Mouse (Mus musculus) limb, embryonic 15.5 days (tissue): Measurements from ENCODE around the gene Ppp1r36. TPM values are rescaled to one million over a fixed set of nuclear protein-coding genes. Genes with fewer than 3 reads are reported as not detected.

Experiments
- ATAC-seq: fragments of 200-750 bp; cut with Nextera tagmentation; 2 replicates; pipeline ENCODE4 v1.8.0; 2017; ENCODE audit warnings: low read depth, moderate TSS enrichment; ENCODE audit not compliant: insufficient number of reproducible peaks, low FRiP score, low TSS enrichment
- H3K27ac ChIP-seq: fragments of 300-500 bp; sonication (generic); 2 replicates; pipeline ENCODE4 v1.5.1; 2015; ENCODE audit warnings: moderate library complexity, mild to moderate bottlenecking, inconsistent platforms
- H3K27me3 ChIP-seq: fragments of 300-500 bp; sonication (generic); 2 replicates; pipeline ENCODE4 v1.6.1; 2015; ENCODE audit warnings: inconsistent platforms
- H3K36me3 ChIP-seq: fragments of 300-500 bp; sonication (generic); 2 replicates; pipeline ENCODE4 v1.6.1; 2015; ENCODE audit warnings: inconsistent platforms
- H3K4me1 ChIP-seq: fragments of 300-500 bp; sonication (generic); 2 replicates; pipeline ENCODE4 v1.6.1; 2015; ENCODE audit warnings: inconsistent platforms
- H3K4me2 ChIP-seq: fragments of 300-500 bp; sonication (generic); 2 replicates; pipeline ENCODE4 v1.6.1; 2015; ENCODE audit warnings: mild to moderate bottlenecking, inconsistent platforms
- H3K4me3 ChIP-seq: fragments of 300-500 bp; sonication (generic); 2 replicates; pipeline ENCODE4 v1.5.1; 2015; ENCODE audit warnings: mild to moderate bottlenecking, inconsistent platforms
- H3K9ac ChIP-seq: fragments of 300-500 bp; sonication (generic); 2 replicates; pipeline ENCODE4 v1.6.1; 2015; ENCODE audit warnings: inconsistent platforms
- H3K9me3 ChIP-seq: fragments of 300-500 bp; sonication (generic); 2 replicates; pipeline ENCODE4 v1.6.1; 2016; ENCODE audit warnings: inconsistent platforms
- WGBS: fragments of 180-500 bp; shearing (Covaris S2); methylation state at CpG from one replicate; pipeline ENCODE4 v1.1.7; 2015; 5-methylcytosine and 5-hydroxymethylcytosine counted together
- polyA plus RNA-seq: library from polyadenylated mRNA; unstranded; fragments of >200 nt; fragmentation: Nextera tagmentation; extraction: Ambion mirVana; gene quantifications from 2 replicates; pipeline ENCODE4 v1.2.1, GENCODE M21; 2015

Gene Ppp1r36
- polyA plus RNA-seq = 3.4 and 4.0 TPM in 2 replicates

DNA sequence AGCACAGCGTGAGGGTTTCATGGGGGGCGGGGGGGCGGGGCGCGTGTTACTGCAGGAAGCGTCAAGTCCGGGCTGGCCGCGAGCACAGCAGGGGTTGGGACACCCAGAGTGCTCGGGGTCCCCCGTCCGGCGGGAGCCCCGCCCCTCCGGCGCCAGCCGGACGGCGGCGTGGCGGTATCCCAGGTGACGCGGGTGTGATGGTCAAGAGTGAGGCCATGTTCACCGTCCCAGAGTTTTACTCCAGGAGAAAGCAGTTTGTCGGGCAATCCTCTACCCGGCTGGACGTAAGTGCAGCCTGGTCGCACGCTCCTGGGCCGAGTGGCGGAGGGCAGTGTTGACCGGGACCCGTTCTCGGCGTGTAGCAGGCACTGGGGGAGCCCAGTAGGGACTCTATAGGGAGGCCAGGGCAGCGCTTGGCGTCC lies at the start of gene Ppp1r36:
TSS of gene Ppp1r36 (plus strand) at position 106 of the 422 bp plus-strand sequence.
- ATAC-seq = 0 out of 2 replicates have a peak, but pooled peaks have one; percentile 61
- WGBS = 1% methylated on average over 37 of the region's 37 CpGs
- Histone ChIP-seq H3K4me1 (peaks cover 6% of the 10 kb centered on the region; the same call in 1 of the 2 replicates), H3K4me2 (peak within 1 kb of the TSS; percentile 86), H3K9ac (peak within 1 kb of the TSS; percentile 21; the same call in 1 of the 2 replicates), H3K36me3 (no peaks in the 10 kb centered on the region), H3K27me3 (no peaks in the 10 kb centered on the region), H3K4me3 (peak within 1 kb of the TSS; percentile 45), H3K9me3 (no peaks in the 10 kb centered on the region), H3K27ac (0 out of 2 replicates have a peak within 1 kb of the TSS, but pooled peaks have one; percentile 8)

- Histone ChIP-seq H3K27ac (peak overlapping the region; percentile 100), H3K4me3 (peak overlapping the region; percentile 98), H3K27me3 (no peaks in the 10 kb centered on the region), H3K4me1 (peaks cover 42% of the 10 kb centered on the region), H3K9ac (peak overlapping the region; percentile 99; the same call in 1 of the 2 replicates), H3K9me3 (no peaks in the 10 kb centered on the region), H3K36me3 (no peaks in the 10 kb centered on the region), H3K4me2 (peak overlapping the region; percentile 73)
- 6% methylated on average over 9 of the region's 9 CpGs for whole genome bisulfite sequencing
- no peak for ATAC-seq
Measured at GRCm38 (mm10) chr12:76368201-76368789, 49.0 kb upstream of the Ppp1r36 start.

DNA sequence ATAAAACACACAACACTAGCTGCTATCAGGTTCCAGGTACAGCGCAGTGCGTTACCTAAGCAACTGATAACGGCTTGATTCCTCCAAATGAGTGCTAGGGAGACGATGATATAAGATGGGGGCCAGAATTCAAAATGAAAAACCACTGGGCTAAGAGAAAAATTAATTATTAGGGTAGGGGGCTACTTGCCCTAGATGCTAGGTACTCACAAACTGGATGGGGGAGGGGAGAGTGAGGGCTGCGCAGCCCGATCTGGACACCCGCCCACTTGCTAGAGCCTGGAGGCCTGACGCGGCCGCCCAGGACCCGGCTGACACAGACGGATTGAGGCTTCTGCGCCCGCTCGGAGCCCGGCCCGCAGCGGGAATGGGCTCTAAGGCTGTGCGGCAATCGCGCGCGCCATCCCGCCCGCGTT lies 48.5 kb upstream of the Ppp1r36 start:
- Histone ChIP-seq H3K36me3 (no peaks in the 10 kb centered on the region), H3K4me3 (peak overlapping the region; percentile 98), H3K4me2 (peak overlapping the region; percentile 73), H3K4me1 (peaks cover 42% of the 10 kb centered on the region), H3K27ac (peak overlapping the region; percentile 100), H3K9me3 (no peaks in the 10 kb centered on the region), H3K27me3 (no peaks in the 10 kb centered on the region), H3K9ac (peak overlapping the region; percentile 99)
- peak; percentile 31; the same call in 1 of the 2 replicates for ATAC-seq
- WGBS = under 1% methylated on average over 25 of the region's 26 CpGs

DNA sequence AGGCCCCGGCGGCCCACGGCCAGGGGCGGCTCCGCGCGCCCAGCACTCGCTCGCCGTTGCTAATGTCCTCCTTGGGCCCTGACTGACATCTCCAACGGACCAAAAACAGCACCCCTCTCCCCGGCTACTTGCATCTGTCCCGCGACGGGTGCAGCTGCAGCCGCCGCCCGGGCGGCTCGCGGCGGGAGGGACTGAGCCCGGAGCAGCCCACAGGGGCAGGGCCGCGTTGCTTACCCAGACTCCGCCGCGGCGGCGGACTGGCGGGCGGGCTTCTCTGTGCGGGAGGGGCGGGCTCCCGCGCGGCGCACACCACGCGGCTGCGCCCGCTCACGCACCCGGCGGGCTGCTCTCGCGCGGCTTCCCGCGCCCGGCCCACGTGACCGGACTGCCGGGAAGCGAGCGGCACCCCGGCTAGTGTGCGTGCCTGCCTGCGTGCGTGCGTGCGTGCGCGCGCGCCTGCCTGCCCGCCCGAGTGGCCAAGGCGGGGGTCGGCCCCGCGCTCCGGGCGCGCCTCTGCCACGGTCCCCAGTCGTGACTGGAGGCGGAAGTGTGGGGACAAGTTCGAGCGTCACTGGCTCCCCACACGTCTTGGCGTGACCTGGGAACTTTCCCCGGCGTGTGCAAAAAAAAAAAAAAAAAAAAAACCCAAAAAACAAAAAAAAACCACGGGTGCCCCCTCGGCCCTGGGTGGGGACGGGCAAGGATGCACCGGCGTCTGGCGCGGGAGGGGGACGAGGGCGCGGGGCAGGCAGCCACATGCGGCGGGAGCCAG lies 47.9 kb upstream of the Ppp1r36 start, which contains the start of gene Zbtb25:
TSS of gene Zbtb25 (minus strand) at position 397 of the 772 bp plus-strand sequence.
- H3K36me3 ChIP-seq = no peaks in the 10 kb centered on the region
- peak; percentile 81 for ATAC-seq
- H3K4me3 ChIP-seq = peak within 1 kb of the TSS; percentile 98
- H3K9ac ChIP-seq = peak within 1 kb of the TSS; percentile 99
- peaks cover 46% of the 10 kb centered on the region for H3K4me1 ChIP-seq
- no peaks in the 10 kb centered on the region for H3K9me3 ChIP-seq
- peak within 1 kb of the TSS; percentile 100 for H3K27ac ChIP-seq
- WGBS = under 1% methylated on average over 83 of the region's 96 CpGs
- peak within 1 kb of the TSS; percentile 73 for H3K4me2 ChIP-seq
- H3K27me3 ChIP-seq = no peaks in the 10 kb centered on the region

- peak within 1 kb of the TSS; percentile 100 for H3K27ac ChIP-seq
- H3K4me3 ChIP-seq = peak within 1 kb of the TSS; percentile 98
- H3K27me3 ChIP-seq = no peaks in the 10 kb centered on the region
- peak; percentile 71 for ATAC-seq
- peaks cover 46% of the 10 kb centered on the region for H3K4me1 ChIP-seq
- no peaks in the 10 kb centered on the region for H3K9me3 ChIP-seq
- no peaks in the 10 kb centered on the region for H3K36me3 ChIP-seq
- peak within 1 kb of the TSS; percentile 99 for H3K9ac ChIP-seq
- peak within 1 kb of the TSS; percentile 73 for H3K4me2 ChIP-seq
- WGBS = under 1% methylated on average over 94 of the region's 99 CpGs
Measured at GRCm38 (mm10) chr12:76369978-76370830, 47.1 kb upstream of the Ppp1r36 start, which contains the start of gene Zbtb1. Gene Zbtb1, plus strand, starts transcription at chr12:76370266.

GRCm38 (mm10) chr12:76370831-76371571 lies 46.3 kb upstream of the Ppp1r36 start:
- Histone ChIP-seq H3K36me3 (no peaks in the 10 kb centered on the region), H3K4me3 (peak overlapping the region; percentile 98), H3K27me3 (no peaks in the 10 kb centered on the region), H3K9ac (peak overlapping the region; percentile 99), H3K27ac (peak overlapping the region; percentile 100), H3K4me2 (peak overlapping the region; percentile 73), H3K9me3 (no peaks in the 10 kb centered on the region), H3K4me1 (peaks cover 46% of the 10 kb centered on the region)
- under 1% methylated on average over 62 of the region's 63 CpGs for WGBS
- ATAC-seq = peak; percentile 57; the same call in 1 of the 2 replicates

DNA sequence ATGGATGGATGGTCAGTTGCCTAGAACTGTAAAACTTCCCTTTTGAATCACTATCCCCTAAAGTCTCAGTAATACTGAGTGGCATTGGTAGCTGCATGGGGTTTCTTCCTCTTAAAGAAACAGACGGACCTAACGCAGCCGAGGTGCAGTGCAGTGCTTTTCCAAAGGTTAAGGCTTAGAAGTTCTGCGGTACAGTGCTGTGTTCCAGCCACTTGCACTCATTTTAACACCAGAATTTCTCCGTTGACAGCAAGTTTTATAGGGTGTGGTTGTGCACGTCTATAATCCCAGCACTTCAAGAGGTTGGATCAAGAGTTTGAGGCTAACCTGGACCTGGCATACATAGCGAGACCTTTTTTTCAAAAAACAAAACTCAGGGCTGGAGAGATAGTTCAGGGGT lies 45.3 kb upstream of the Ppp1r36 start:
- H3K9me3 ChIP-seq = no peaks in the 10 kb centered on the region
- peak overlapping the region; percentile 73 for H3K4me2 ChIP-seq
- ATAC-seq = no peak
- H3K27ac ChIP-seq = peak overlapping the region; percentile 100; the same call in 1 of the 2 replicates
- 24% methylated on average over 7 of the region's 7 CpGs for WGBS
- H3K4me1 ChIP-seq = peaks cover 40% of the 10 kb centered on the region
- H3K9ac ChIP-seq = no peak overlapping the region
- peak overlapping the region; percentile 98 for H3K4me3 ChIP-seq
- H3K36me3 ChIP-seq = no peaks in the 10 kb centered on the region
- no peaks in the 10 kb centered on the region for H3K27me3 ChIP-seq

DNA sequence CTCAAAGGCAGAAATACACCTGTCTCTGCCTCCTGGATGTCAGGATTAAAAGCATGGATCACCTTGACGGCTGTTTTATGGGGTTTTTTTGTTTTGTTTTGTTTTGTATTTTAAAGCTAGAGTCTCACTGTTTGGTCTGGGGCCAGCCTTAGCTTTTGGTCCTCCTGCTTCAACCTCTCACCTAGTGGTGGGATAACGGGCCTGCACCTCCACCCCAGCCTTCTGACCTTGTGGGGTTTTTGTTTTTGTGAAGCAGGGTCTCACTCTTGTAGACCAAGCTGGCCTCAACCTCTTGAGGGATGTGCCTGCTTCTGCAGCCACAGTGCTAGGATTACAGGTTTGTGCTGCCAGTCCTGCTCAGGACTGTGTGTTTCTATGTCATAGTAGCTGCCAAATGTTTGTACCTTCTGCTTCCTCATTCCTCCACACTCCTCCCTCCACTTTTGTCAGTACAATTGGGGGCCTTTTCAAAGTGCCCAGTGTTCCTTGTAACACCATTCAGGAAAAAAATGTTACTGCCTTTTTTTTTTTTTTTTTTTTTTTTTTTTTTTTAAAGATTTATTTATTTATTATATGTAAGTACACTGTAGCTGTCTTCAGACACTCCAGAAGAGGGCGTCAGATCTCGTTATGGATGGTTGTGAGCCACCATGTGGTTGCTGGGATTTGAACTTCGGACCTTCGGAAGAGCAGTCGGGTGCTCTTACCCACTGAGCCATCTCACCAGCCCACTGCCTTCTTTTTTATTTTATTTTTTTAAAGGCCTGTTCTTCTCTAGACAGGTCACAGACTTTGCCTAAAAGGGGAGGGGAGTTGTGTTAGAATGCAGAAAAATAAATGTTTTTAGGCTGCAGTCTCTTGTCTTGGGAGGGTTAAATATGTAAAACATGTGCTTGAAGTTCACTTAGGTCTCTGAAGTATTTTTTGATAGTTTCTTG lies 44.2 kb upstream of the Ppp1r36 start:
- Histone ChIP-seq H3K4me2 (no peak overlapping the region; the same call in 1 of the 2 replicates), H3K27me3 (no peaks in the 10 kb centered on the region), H3K4me3 (no peak overlapping the region), H3K27ac (no peak overlapping the region), H3K9ac (no peak overlapping the region), H3K4me1 (peaks cover 33% of the 10 kb centered on the region), H3K9me3 (no peaks in the 10 kb centered on the region), H3K36me3 (no peaks in the 10 kb centered on the region)
- no peak for ATAC-seq
- 69% methylated on average over 6 of the region's 7 CpGs for WGBS

GRCm38 (mm10) chr12:76373991-76374390 lies 43.3 kb upstream of the Ppp1r36 start:
- H3K36me3 ChIP-seq = no peaks in the 10 kb centered on the region
- H3K27ac ChIP-seq = no peak overlapping the region
- WGBS = 59% methylated on average over 6 of the region's 6 CpGs
- H3K9me3 ChIP-seq = no peaks in the 10 kb centered on the region
- peaks cover 27% of the 10 kb centered on the region for H3K4me1 ChIP-seq
- no peak for ATAC-seq
- H3K9ac ChIP-seq = no peak overlapping the region
- H3K4me2 ChIP-seq = no peak overlapping the region
- H3K27me3 ChIP-seq = no peaks in the 10 kb centered on the region
- no peak overlapping the region for H3K4me3 ChIP-seq

GRCm38 (mm10) chr12:76374911-76375310 lies 42.4 kb upstream of the Ppp1r36 start:
- H3K4me3 ChIP-seq = no peak overlapping the region
- 61% methylated on average over 4 of the region's 4 CpGs for WGBS
- no peak for ATAC-seq
- H3K36me3 ChIP-seq = no peaks in the 10 kb centered on the region
- no peak overlapping the region for H3K27ac ChIP-seq
- no peaks in the 10 kb centered on the region for H3K9me3 ChIP-seq
- H3K9ac ChIP-seq = no peak overlapping the region
- no peaks in the 10 kb centered on the region for H3K27me3 ChIP-seq
- H3K4me2 ChIP-seq = no peak overlapping the region
- H3K4me1 ChIP-seq = peaks cover 27% of the 10 kb centered on the region
